Mouse (Mus musculus) CD8-positive naive resting alpha-beta T cell, adult 57 days (primary cell): Measurements from ENCODE around the gene Pvr. TPM values are rescaled to one million over a fixed set of nuclear protein-coding genes. Genes with fewer than 3 reads are reported as not detected.

ENCODE experiments used
- total RNA-seq: library from RNA; stranded (reverse); gene quantifications from one replicate; pipeline ENCODE4 v1.2.4, GENCODE M21; 2023

The Pvr gene
- total RNA-seq, result 40.8 TPM

GRCm38 (mm10) chr7:19920506-19921261 lies at the start of gene Pvr:
Gene Pvr, minus strand, starts transcription at chr7:19921160.

GRCm38 (mm10) chr7:19964985-19965579 lies 44.1 kb upstream of the Pvr start, which contains the start of gene Ceacam20:
Gene Ceacam20, plus strand, starts transcription at chr7:19965412.

GRCm38 (mm10) chr7:19950589-19950988 lies 29.6 kb upstream of the Pvr start, which contains the start of gene Igsf23:
Gene Igsf23, minus strand, starts transcription at chr7:19950756.

GRCm38 (mm10) chr7:19887849-19888248 lies 33.1 kb downstream of the Pvr start, which contains the start of gene Ceacam19:
Gene Ceacam19, minus strand, starts transcription at chr7:19887965.

GRCm38 (mm10) chr7:19861199-19861598 lies 59.8 kb downstream of the Pvr start, which contains the start of gene Ceacam16:
Gene Ceacam16, minus strand, starts transcription at chr7:19861299.

Other genes starting within 250 kb of the Pvr start
- gene Apoc2, start 243.2 kb downstream of the Pvr start, total RNA-seq, result 2.1 TPM
- gene Gm44805, start 239.7 kb downstream of the Pvr start, total RNA-seq, result not detected
- gene Apoc4, start 239.7 kb downstream of the Pvr start, total RNA-seq, result not detected
- gene Apoc1, start 228.5 kb downstream of the Pvr start, total RNA-seq, result 1.4 TPM
- 33.1 TPM for gene Apoe, start 222.0 kb downstream of the Pvr start, total RNA-seq
- gene Tomm40, start 205.7 kb downstream of the Pvr start, total RNA-seq, result 59.7 TPM
- gene Nectin2, start 170.7 kb downstream of the Pvr start, total RNA-seq, result not detected
- not detected for gene Bcam, start 150.1 kb downstream of the Pvr start, total RNA-seq
- 1.0 TPM for gene Cblc, start 124.4 kb downstream of the Pvr start, total RNA-seq
- gene Bcl3, start 98.4 kb downstream of the Pvr start, total RNA-seq, result 14.5 TPM
- gene Gm19345, start 69.2 kb downstream of the Pvr start, total RNA-seq, result not detected
- gene Ceacam16, start 59.9 kb downstream of the Pvr start, total RNA-seq, result 2.1 TPM
- gene Ceacam19, start 33.2 kb downstream of the Pvr start, total RNA-seq, result not detected
- gene Igsf23, start 29.6 kb upstream of the Pvr start, total RNA-seq, result 0.89 TPM
- not detected for gene Ceacam20, start 44.3 kb upstream of the Pvr start, total RNA-seq
- not detected for gene Nlrp9b, start 70.3 kb upstream of the Pvr start, total RNA-seq
- not detected for gene Vmn1r91, start 178.5 kb upstream of the Pvr start, total RNA-seq
- gene Gm16442, start 201.4 kb upstream of the Pvr start, total RNA-seq, result not detected
- gene Vmn1r93, start 217.9 kb upstream of the Pvr start, total RNA-seq, result not detected
- gene Vmn1r94, start 247.2 kb upstream of the Pvr start, total RNA-seq, result not detected